Mouse (Mus musculus) liver, adult 2 months (tissue): Measurements from ENCODE around the gene C130026I21Rik.
"Not testable (repeated sequence)": the region's sequence is repeated elsewhere in the genome, so short reads cannot be mapped to it uniquely, and the experiment has no call there.

Experiments
- CTCF ChIP-seq: fragments of 200-500 bp; IDR thresholded peaks from 2 replicates; pipeline ENCODE4 v1.5.1; 2011; ENCODE audit warnings: low read depth, low read length, control low read depth
- POLR2A ChIP-seq: fragments of 200-500 bp; IDR thresholded peaks from 2 replicates; pipeline ENCODE4 v1.6.1; 2011; ENCODE audit warnings: low read length, control low read depth; ENCODE audit not compliant: insufficient read depth; ENCODE audit errors: extremely low read depth

DNA sequence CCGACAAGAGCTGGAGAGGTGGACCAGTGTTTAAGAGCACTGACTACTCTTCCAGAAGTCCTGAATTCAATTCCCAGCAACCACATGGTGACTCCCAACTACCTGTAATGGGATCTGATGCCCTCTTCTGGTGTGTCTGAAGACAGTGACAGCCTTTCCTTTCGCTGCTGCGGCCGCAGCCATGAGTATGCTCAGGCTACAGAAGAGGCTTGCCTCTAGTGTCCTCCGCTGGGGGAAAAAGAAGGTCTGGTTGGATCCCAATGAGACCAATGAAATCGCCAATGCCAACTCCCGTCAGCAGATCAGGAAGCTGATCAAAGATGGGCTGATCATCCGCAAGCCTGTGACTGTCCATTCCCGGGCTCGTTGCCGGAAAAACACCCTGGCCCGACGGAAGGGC, 258.4 kb downstream of the C130026I21Rik start:
- not testable (repeated sequence) for TF ChIP-seq CTCF, POLR2A
